Mouse (Mus musculus): ENCODE data around the gene Ino80b. TPM values are rescaled to one million over a fixed set of nuclear protein-coding genes. Genes with fewer than 3 reads are reported as not detected.
A peak's percentile ranks its signal among the peaks of the same experiment; 100 is the strongest.

Ino80b gene
- 52.8 and 57.5 TPM in 2 replicates for total RNA-seq (2017)

DNA sequence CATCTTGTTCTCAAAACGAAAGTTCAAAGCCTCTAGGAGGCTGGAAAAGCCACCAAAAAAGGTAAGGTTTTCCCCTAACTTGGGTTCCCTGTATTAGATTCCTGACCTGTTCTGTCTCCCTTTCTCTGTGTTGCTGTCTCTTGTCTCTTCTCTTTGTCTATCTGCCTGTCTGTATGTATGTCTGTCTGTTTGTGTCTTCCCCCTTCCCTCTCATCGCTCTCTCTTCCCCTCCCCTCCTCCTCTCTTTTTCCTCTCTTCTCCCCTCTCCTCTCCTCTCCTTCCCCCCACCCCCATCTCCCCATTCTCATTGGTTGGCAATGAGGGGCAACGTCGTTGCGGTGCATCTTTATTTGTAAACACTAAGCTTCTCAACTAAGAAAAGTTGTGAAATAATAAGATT is at the start of gene Ino80b:
Gene Ino80b, minus strand, starts transcription at position 101 of the 400 bp plus-strand sequence.
- no peak for ATAC-seq (ENCODE audit: extremely low read depth, insufficient number of reproducible peaks, low FRiP score, poor library complexity, severe bottlenecking)

DNA sequence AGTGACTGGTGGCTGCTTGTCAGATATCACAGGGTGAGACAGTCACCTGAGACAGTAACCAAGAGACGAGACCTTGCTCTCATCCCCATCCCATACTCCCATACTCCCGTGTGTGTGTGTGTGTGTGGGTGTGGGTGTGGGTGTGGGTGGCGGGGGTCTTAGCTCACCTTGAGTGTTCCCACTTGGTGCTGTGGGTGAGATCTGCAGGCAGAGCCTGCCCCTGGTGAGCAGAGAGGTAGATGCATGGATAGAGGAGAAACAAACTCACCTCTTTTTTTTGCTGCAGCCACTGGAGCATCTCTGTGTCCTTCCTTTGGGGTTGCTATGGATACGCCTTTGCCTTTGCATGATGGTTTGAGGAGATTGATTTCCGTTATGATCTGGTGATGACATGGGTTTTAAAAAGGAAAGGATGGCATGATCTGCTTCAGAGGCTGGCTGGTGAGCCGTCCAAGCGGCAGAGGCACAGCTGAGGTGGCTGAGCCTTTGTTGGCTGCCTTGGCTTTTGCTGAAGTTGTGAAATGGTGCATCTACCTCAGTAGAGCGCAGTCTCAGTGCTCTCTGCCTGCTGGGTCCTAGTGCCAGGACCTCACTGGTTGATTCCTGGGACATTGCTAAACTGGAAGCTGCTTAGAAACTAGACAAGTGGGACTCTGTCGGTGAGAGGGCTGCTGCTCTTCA is 47.1 kb upstream of the Ino80b start:
- no peak for ATAC-seq (ENCODE audit: extremely low read depth, insufficient number of reproducible peaks, low FRiP score, poor library complexity, severe bottlenecking)

DNA sequence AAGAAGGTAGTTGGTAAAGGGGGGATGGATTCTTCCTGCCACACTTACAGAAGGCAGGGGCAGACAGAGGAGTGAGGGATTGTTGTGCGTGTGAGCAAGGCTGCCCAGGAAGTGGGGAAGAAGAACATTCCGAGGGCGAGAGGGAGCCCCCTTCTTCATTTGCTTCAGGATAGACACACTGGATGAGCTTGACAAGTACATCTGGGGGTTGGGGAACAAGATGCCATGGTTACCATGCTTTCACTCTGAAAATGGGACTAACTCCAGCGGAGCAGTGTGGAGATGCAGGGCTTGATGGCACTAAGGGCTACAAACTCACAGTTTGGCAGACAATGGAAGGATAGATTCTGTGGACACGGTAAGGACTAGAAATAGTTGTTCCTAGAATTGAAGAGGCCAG is 45.8 kb upstream of the Ino80b start:
- no peak for ATAC-seq (ENCODE audit: extremely low read depth, insufficient number of reproducible peaks, low FRiP score, poor library complexity, severe bottlenecking)

DNA sequence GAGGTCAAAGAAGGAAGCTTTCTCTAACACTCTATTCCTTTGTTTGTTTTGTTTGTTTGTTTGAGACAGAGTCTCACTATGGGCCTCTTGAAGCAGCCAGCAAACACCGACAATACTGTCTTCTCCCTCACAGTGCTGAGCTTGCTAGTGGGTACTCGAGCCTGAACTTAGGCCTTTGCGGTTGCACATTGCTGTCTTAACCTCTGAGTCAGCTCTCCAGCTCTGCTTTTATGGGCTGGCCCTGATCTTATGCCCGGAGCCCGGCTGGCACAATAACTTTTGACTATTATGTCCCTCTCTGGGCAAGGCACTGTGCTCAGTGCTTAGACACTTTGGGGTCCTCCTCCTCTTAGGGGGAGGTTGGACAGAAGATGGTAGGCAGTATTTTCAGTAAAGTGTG is 44.6 kb upstream of the Ino80b start:
- no peak for ATAC-seq (ENCODE audit: extremely low read depth, insufficient number of reproducible peaks, low FRiP score, poor library complexity, severe bottlenecking)

DNA sequence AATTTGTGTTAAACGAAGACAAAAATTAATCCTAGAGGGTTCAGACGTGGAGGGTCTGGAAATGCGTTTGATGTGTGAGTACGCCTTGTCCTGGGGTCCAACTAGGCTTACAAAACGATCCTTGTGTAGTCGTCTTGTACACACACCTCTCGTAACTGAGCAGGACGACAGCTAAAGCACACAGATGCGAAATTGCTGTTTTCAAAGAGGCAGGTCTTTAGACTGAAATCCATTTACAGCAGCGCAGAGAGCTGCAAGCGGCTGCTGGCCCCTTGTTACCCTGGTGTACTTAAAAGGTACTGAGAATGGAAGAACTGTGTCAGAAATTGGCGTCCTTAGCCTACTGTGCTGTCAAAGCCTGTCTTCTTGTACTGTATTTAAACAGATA is 41.0 kb upstream of the Ino80b start:
- 0 out of 2 replicates have a peak, but pooled peaks have one; percentile 17 for ATAC-seq (ENCODE audit: extremely low read depth, insufficient number of reproducible peaks, low FRiP score, poor library complexity, severe bottlenecking)

DNA sequence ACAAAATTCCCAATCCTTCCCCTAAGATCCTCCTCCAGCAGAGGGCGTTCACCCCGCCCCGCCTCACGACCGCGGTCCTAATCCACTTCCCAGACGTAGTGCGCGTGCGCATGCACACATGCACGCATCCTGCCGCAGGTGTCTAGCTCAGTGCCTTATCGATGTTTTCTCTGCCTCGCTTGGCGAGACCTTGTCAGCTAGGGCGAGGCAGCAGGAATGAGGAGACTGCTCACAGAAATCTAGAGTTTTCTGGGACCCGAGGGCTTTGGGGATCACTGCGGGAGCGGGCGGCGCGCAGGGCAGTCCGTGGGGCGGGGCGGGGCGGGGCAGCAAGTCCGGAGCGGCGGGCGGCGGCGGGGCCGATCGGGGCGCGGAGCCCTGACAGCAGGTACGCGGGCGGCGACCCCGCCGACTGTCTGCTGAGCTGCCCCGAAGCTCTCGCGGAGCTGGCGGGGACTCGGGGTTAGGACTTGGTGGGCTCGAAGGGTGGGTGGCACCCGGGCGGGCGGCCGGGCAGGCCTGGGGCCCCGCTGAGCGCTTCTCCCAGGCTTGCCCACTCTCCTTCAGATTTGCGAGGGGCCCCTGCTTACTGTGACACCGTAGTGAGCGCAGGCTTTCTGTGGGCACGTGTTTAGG is 40.5 kb upstream of the Ino80b start, which contains the start of gene Dctn1:
Gene Dctn1, plus strand, starts transcription at position 314 of the 636 bp plus-strand sequence.
- ATAC-seq (ENCODE audit: extremely low read depth, insufficient number of reproducible peaks, low FRiP score, poor library complexity, severe bottlenecking) = peak; percentile 90

DNA sequence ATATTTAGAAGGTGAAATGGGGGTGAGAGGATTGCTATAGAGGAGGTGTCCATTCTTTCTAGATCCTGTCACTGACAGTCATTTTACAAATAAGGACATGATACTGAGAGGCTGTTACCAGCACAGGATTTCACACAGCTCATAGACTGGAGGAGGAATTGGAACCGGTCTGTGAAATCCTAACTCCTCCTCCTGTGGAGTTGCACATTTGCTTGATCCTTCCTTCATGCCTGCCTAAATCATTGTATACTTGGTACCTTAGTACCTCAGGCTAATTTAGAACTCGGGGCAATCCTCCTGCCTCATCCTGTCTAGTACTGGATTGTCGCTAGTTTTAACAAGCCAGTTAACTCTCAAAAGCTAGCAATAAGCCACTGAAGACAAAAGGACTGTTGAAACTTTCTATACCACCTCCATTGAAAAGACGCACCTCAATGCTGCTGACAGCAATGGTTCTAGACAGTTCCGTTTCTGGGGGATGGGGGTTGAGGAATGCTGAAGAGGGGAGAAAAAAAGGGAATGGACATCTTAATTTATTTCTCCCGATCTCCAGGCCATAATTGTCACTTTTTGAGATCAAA is 39.9 kb upstream of the Ino80b start:
- ATAC-seq (ENCODE audit: extremely low read depth, insufficient number of reproducible peaks, low FRiP score, poor library complexity, severe bottlenecking) = no peak

DNA sequence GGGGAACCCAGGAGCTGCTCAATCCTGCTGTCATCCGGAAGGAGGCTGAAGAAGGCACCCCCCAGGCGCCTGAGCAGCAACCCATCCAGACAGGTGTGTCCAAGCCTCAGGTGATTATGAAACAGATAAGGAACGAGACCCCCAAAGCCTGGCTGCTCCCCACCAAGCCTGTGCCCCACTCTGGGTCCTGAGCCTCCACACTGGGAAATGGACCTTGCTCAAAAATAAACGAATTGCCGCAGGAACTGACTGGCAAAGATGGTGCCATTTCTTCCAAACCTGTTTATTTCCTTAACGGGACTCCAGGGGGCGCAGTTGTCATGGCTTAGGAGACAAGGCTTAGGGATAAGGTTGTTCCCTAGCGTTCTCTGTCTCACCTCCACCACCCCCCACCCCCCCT is 37.5 kb upstream of the Ino80b start:
- ATAC-seq (ENCODE audit: extremely low read depth, insufficient number of reproducible peaks, low FRiP score, poor library complexity, severe bottlenecking) = peak; percentile 28; the same call in 1 of the 2 replicates

DNA sequence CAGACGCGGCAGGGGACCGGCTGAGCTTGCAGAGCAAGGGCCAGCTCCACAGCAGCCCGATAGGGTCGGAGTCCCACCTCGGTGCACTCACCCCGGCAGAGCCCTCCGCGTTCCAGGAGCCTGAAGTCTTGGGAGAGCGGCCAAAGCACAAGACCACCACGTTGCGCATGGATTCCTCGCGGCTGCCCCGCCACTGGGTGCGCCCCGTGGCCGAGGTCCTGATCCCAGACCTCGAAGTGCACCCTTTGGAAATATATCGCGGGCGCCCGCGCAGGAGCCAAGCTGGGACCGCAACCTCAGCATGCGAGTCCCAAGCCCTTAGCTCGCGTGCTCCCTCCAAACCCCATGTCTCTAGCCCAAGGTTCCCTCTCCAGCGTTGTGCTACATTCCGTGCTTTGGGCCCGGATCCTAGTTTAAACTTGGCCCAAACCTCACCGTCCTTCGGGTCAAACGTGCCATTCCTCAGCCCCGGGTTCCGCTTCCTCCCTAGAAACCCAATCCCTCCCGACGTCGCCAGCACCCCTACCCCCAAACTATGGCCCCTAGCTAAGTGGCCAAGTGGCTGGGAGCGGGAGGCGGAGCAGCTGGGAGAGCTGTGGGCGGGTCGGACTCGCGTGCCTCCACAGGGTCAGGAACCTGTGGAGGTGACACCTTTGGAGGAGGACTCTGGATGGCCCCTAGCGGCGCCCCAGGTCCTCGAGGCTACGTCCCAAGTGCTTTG is 36.9 kb upstream of the Ino80b start:
- no peak for ATAC-seq (ENCODE audit: extremely low read depth, insufficient number of reproducible peaks, low FRiP score, poor library complexity, severe bottlenecking)

DNA sequence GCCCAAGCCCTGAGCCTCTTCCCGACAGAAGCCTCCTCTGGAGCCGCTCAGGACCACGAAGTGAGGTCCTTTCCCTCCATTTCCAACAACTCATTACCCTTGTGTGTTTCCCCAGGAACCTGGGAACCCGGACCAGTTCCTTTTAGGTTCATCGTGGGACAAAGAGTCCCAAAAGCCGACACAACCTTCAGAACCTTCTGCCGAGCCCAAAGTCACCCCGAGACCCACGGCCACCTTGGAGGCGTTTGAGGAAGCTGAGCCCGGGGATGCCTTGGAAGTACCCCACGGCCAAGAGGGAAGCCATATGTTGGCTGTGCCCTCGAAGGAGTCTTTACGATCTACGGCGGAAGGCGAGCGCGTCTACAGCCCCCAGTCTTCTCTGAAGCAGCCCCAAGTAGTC is 36.2 kb upstream of the Ino80b start:
- no peak for ATAC-seq (ENCODE audit: extremely low read depth, insufficient number of reproducible peaks, low FRiP score, poor library complexity, severe bottlenecking)

DNA sequence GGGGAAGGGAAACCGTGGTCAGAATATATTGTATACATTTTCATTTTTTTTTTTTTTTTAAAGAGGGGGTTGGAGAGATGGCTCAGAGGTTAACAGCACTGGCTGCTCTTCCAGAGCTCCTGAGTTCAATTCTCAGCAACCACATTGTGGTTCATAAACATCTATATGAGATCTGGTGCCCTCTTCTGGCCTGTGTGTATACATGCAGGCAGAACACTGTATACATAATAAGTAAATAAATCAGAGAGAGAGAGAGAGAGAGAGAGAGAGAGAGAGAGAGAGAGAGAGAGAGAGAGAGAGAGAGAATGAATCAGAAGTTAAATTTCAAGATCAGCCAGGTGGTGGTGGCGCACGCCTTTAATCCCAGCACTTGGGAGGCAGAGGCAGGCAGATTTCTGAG is 34.2 kb upstream of the Ino80b start:
- peak; percentile 51; the same call in 1 of the 2 replicates for ATAC-seq (ENCODE audit: extremely low read depth, insufficient number of reproducible peaks, low FRiP score, poor library complexity, severe bottlenecking)

DNA sequence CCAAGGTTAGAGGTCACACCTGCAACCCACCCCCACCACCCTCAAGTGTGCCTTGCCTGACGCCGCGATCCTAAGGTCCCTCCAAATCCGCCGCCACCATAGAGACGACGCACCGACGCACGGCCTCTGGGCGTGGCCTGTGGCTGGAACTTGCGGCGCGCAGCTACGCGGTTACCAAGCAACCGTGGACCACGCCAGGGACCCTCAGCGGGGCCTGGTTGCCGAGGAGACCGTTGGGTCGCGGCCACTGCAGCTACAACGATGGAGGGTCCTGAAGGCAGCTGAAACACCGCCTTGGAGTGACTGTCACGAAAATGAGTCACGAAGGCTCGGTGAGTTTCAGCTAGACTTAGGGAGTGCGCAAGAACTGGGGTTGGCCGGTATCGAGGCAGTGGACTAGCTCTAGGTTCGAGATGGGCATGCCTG is 31.0 kb upstream of the Ino80b start, which contains the start of the genes Wdr54 and 1700003E16Rik:
Gene Wdr54, minus strand, starts transcription at position 139 of the 426 bp plus-strand sequence.
Gene 1700003E16Rik, plus strand, starts transcription at position 146 of the 426 bp plus-strand sequence.
- peak; percentile 40 for ATAC-seq (ENCODE audit: extremely low read depth, insufficient number of reproducible peaks, low FRiP score, poor library complexity, severe bottlenecking)

DNA sequence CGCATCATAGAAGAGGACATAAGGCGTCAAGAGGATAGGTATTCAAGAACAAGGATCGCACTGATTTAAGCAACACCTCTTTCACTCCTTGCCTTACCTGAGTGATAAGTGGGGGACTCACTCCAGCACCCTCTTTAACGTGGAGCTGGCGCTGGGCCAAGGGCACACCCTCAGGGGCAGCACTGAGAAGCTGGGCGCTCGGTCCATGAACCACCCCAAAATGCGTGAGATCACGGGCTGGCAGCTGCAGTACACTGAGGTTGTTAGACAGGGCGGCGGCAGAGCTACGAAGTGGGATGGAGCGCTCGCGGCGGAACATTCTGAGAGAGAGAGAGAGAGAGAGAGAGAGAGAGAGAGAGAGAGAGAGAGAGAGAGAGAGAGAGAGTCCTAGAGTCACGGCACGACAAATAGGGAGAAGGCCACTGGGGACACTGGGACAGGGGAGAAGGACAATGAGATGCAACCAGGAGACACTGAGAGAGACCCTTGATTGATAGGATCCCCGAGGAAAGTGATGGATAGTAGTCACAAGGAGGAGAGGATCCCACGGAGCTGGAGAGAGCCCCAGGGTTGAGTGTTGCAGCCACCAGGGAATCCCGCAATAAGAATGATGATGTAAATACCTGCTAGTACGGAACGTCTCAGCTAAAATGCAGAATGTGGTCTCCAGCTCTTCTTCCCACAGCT is 30.5 kb upstream of the Ino80b start:
- no peak for ATAC-seq (ENCODE audit: extremely low read depth, insufficient number of reproducible peaks, low FRiP score, poor library complexity, severe bottlenecking)

DNA sequence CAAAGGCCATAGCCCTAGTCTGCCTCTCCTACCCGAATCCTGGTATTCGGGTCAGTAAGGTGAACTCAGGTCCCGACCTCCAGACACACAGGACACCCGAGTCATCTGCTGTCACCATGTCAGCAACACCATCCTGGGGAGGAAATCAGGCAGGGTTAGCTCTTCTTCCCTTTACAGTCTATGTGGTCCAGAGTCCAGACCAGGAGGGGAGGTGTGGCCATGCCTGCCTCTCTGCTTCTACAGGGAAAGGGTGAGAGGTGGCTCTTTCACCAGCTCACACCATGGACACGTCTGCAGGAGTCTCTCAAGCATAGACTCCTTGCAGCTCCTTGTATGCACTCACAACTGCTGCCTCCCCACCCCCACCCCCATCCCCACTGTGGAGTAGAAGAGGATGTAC is 28.3 kb upstream of the Ino80b start:
- no peak for ATAC-seq (ENCODE audit: extremely low read depth, insufficient number of reproducible peaks, low FRiP score, poor library complexity, severe bottlenecking)

DNA sequence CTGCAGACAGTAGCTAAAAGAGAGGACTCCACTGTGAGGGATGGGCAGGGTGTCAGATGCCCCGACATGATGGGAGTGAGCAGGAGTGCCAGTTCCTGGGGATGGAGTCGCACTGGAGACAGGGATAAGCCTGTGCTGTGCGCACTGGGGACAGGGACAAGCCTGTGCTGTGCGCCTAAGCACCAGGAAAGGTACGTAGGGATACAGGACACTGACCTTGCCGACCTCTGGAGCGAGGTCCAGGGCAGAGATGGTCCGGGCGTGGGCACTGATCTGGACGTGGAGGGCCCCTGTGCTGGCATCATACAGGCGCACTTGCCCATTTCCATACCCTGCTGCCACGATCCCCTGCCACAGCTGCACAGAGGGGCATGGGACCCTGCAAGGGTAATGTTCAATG is 27.8 kb upstream of the Ino80b start:
- ATAC-seq (ENCODE audit: extremely low read depth, insufficient number of reproducible peaks, low FRiP score, poor library complexity, severe bottlenecking) = no peak

DNA sequence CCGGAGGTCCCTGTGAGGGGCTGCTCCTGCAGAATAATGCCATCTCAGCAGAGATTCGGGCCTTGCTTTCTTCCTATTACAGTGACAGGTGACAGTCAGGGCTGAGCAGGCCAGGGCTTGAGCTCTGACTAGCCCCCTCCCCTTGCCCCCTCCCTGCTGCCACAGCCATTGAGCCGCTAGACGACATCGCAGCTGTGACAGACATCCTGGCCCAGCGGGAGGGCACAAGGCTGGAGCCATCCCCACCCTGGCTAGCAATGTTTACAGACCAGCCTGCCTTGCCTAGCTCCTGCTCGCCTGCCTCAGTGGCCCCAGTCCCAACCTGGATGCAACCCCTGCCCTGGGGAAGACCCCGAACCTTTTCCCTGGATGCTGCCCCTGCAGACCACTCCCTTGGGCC is 26.5 kb upstream of the Ino80b start:
- no peak for ATAC-seq (ENCODE audit: extremely low read depth, insufficient number of reproducible peaks, low FRiP score, poor library complexity, severe bottlenecking)

DNA sequence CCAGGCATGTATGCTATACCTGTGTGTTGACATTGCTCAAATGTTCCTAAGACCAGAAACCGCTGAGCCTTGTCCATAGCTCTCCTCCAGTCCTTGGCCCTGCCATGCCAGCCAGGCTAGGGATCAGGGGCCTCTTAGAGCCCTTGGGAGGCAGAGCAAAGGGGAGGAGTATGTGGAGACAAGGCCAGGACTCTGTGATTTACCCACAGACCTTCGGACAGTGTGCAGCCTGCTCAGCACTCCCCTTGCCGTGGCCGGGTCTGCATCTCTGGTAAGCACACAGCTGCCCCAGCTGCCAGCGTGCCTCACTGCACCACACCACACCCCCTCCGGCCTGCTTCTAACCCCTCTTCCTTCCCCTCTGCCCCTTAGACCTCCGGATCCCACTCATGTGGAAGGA is 22.0 kb upstream of the Ino80b start:
- no peak for ATAC-seq (ENCODE audit: extremely low read depth, insufficient number of reproducible peaks, low FRiP score, poor library complexity, severe bottlenecking)

DNA sequence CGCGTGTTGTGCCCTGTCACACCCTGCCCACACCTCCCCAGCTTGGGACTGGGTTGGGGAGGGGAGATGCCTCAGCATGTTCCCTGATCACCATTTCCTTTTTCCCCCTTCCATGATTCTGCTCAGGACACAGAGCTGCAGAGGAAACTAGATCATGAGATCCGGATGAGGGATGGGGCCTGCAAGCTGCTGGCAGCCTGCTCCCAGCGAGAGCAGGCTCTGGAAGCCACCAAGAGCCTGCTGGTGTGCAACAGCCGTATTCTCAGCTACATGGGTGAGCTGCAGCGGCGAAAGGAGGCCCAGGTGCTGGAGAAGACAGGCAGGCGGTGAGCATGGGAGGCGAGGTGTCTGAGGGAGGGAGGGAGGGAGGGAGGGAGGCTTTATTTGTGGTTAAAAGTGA is 20.6 kb upstream of the Ino80b start:
- no peak for ATAC-seq (ENCODE audit: extremely low read depth, insufficient number of reproducible peaks, low FRiP score, poor library complexity, severe bottlenecking)

DNA sequence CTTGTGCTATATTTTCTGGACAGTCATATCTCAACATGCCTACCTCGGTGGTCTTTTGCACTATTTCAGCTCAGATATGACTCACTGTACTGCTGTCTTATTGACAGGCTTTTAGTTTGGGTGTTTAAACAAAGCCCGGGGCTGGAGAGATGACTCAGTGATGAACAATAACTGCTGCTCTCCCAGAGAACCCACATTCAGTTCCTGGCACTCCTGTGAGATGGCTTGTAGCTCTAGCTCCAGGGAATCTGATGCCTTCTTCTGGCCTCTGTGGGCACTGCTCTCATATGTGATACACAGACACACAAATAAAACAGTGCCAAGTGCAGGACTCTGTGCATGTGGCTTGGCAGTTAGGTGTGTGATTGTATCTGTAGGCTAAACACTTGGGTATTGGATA is 20.0 kb upstream of the Ino80b start:
- no peak for ATAC-seq (ENCODE audit: extremely low read depth, insufficient number of reproducible peaks, low FRiP score, poor library complexity, severe bottlenecking)
